8 mouse cellular contexts compared by ENCODE assay signal in the genomic region with DNA sequence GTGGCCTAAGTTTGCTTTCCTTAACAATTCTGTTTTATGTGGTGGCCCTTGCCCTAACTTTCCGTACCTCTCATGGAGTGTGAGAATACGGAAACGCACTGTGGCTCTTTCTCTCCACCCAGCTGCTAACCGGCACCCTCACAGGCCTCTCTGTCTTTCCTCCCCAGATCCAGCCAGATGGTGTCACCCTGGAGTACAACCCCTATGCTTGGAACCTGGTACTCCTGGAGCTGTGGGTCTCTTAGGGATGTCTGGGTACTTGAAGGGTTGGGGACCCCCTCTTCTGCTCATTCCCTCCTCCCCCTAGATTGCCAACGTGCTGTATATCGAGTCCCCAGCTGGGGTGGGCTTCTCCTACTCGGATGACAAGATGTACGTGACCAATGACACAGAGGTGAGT. TPM values are rescaled to one million over a fixed set of nuclear protein-coding genes. Genes with fewer than 3 reads are reported as not detected.
A peak's percentile ranks its signal among the peaks of the same experiment; 100 is the strongest.
DNase-seq lines count a peak whose midpoint lies in the region; ATAC-seq and TF ChIP-seq lines count a peak whose summit lies in the region.

No protein-coding gene starts in this region.

- H3K4me3 ChIP-seq in lung, adult 2 months (replicated peaks; ENCODE audit: extremely low read depth, low read depth, low read length), result peak overlapping the region; percentile 75
- peak overlapping the region; percentile 75 for H3K4me3 ChIP-seq in embryonic facial prominence, embryonic 14.5 days (ENCODE audit: low read depth, low read length)
- H3K4me3 ChIP-seq in intestine, postnatal 0 days (ENCODE audit: low read depth, low read length), result peak overlapping the region; percentile 57
- peak overlapping the region; percentile 99 for H3K4me3 ChIP-seq in macrophage (ENCODE audit: inconsistent target)

- H3K36me3 ChIP-seq in embryonic facial prominence, embryonic 14.5 days (ENCODE audit: control insufficient read depth, insufficient read depth, low read length), result peaks cover 15% of the 10 kb centered on the region
- H3K36me3 ChIP-seq in intestine, postnatal 0 days (ENCODE audit: control insufficient read depth, insufficient read depth), result peaks cover 34% of the 10 kb centered on the region
- H3K36me3 ChIP-seq in macrophage (ENCODE audit: inconsistent target), result peaks cover 35% of the 10 kb centered on the region

- H3K9ac ChIP-seq in embryonic facial prominence, embryonic 14.5 days (ENCODE audit: low read depth, low read length), result peak overlapping the region; percentile 75
- peak overlapping the region; percentile 61 for H3K9ac ChIP-seq in intestine, postnatal 0 days (ENCODE audit: low read depth, low read length)

- H3K4me2 ChIP-seq in embryonic facial prominence, embryonic 14.5 days (ENCODE audit: low read depth, low read length), result peak overlapping the region; percentile 86
- H3K4me2 ChIP-seq in intestine, postnatal 0 days (replicated peaks; ENCODE audit: low read depth), result peak overlapping the region; percentile 92

- no peaks in the 10 kb centered on the region for H3K27me3 ChIP-seq in embryonic facial prominence, embryonic 14.5 days (replicated peaks; ENCODE audit: control insufficient read depth, insufficient read depth, low read length)
- no peaks in the 10 kb centered on the region for H3K27me3 ChIP-seq in intestine, postnatal 0 days (replicated peaks; ENCODE audit: control insufficient read depth, insufficient read depth, low read length)

- no peak overlapping the region for H3K27ac ChIP-seq in embryonic facial prominence, embryonic 14.5 days (replicated peaks; ENCODE audit: low read depth, low read length)
- peak overlapping the region; percentile 83 for H3K27ac ChIP-seq in intestine, postnatal 0 days (ENCODE audit: low read depth, low read length)
- H3K27ac ChIP-seq in macrophage, result peak overlapping the region; percentile 97

- 0 out of 2 replicates have a peak, but pooled peaks have one; percentile 5 for TF ChIP-seq POLR2A in lung, adult 2 months (IDR thresholded peaks at IDR 0.05; ENCODE audit: borderline replicate concordance, extremely low read depth, low read depth, low read length)

- peaks cover 55% of the 10 kb centered on the region for H3K79me2 ChIP-seq in macrophage (ENCODE audit: inconsistent target)

- DNase-seq in lung, adult 2 months, result no peak
- DNase-seq in lung, postnatal 14 days, result no peak
- DNase-seq in embryonic facial prominence, embryonic 14.5 days (ENCODE audit: low spot score), result peak; percentile 12
- peak; percentile 49 for DNase-seq in thymus, postnatal 25 days
- no peak for DNase-seq in layer of hippocampus, postnatal 25 days (ENCODE audit: extremely low spot score in 1 of 2, low spot score in 1 of 2)
- no peak for DNase-seq in retina, embryonic 14.5 days (ENCODE audit: low spot score)

- 25% methylated on average over 8 of the region's 8 CpGs for WGBS in lung, adult 2 months
- 42% methylated on average over 8 of the region's 8 CpGs for WGBS in embryonic facial prominence, embryonic 14.5 days
- 39% methylated on average over 8 of the region's 8 CpGs for WGBS in intestine, postnatal 0 days
- WGBS in macrophage (ENCODE audit: missing documents), result 46% methylated on average over 8 of the region's 8 CpGs

- H3K9me3 ChIP-seq in embryonic facial prominence, embryonic 14.5 days (ENCODE audit: control insufficient read depth, low read length), result no peaks in the 10 kb centered on the region
- no peaks in the 10 kb centered on the region for H3K9me3 ChIP-seq in intestine, postnatal 0 days (ENCODE audit: control insufficient read depth)

- TF ChIP-seq CTCF in lung, adult 2 months (IDR thresholded peaks at IDR 0.05; ENCODE audit: insufficient read depth, low read length), result no peak
- peak; percentile 49 for TF ChIP-seq CTCF in intestine, postnatal 0 days (IDR thresholded peaks at IDR 0.05; ENCODE audit: low read depth)

- H3K4me1 ChIP-seq in lung, adult 2 months (ENCODE audit: control insufficient read depth, insufficient read depth, low read length), result peaks cover 9% of the 10 kb centered on the region
- H3K4me1 ChIP-seq in embryonic facial prominence, embryonic 14.5 days (ENCODE audit: control insufficient read depth, insufficient read depth, low read length), result 0 out of 2 replicates have a peak, but pooled peaks cover 4% of the 10 kb centered on the region
- H3K4me1 ChIP-seq in intestine, postnatal 0 days (replicated peaks; ENCODE audit: control insufficient read depth, insufficient read depth, low read length), result 0 out of 2 replicates have a peak, but pooled peaks cover 3% of the 10 kb centered on the region

- no peak for ATAC-seq in embryonic facial prominence, embryonic 14.5 days (ENCODE audit: low read depth)
- no peak for ATAC-seq in intestine, postnatal 0 days

RNA-seq across cellular contexts. Expression of gene Neurl2, which starts 1.3 kb away (rescaled TPM):
- polyA plus RNA-seq in lung, adult 2 months (2012; rRNA removed), result 14.8 and 17.9 TPM in 2 replicates
- polyA plus RNA-seq in embryonic facial prominence, embryonic 14.5 days (2014; fragmentation: Nextera tagmentation; extraction: Ambion mirVana), result 8.3 and 9.1 TPM in 2 replicates
- 4.6 and 5.7 TPM in 2 replicates for polyA plus RNA-seq in intestine, postnatal 0 days (2015; fragmentation: Nextera tagmentation; extraction: Ambion mirVana)
- 100 to 1,000 TPM in 1 of 26 experiments, 10 to 100 TPM in 25; 16.9 to 102 (median 59.3) TPM for total RNA-seq in macrophage (2018; cell fraction: chromatin; rRNA removed)
- total RNA-seq in macrophage (2018; cell fraction: cytosol; rRNA removed), result 10 to 100 TPM in 11 of 26 experiments, 1 to 10 TPM in 15; 4.2 to 22.3 (median 8.9) TPM
- total RNA-seq in macrophage (2018; cell fraction: nucleus; rRNA removed), result 10 to 100 TPM; 11.4 to 90.2 (median 33.1) TPM
- 3.9 to 17.8 TPM (median 7.7 TPM) in 3 replicates for polyA plus RNA-seq in macrophage (2018)
- 1 to 10 TPM; 3.4 to 4.6 TPM for total RNA-seq in layer of hippocampus, postnatal 25 days (2021)

RNA-seq across cellular contexts. Expression of gene Ctsa, which starts 1.9 kb away (rescaled TPM):
- polyA plus RNA-seq in lung, adult 2 months (2012; rRNA removed), result 289 and 294 TPM in 2 replicates
- polyA plus RNA-seq in embryonic facial prominence, embryonic 14.5 days (2014; fragmentation: Nextera tagmentation; extraction: Ambion mirVana), result 140 and 154 TPM in 2 replicates
- 1,079 and 1,142 TPM in 2 replicates for polyA plus RNA-seq in intestine, postnatal 0 days (2015; fragmentation: Nextera tagmentation; extraction: Ambion mirVana)
- 1,000 to 10,000 TPM in 5 of 26 experiments, 100 to 1,000 TPM in 21; 231 to 1,612 (median 642) TPM for total RNA-seq in macrophage (2018; cell fraction: chromatin; rRNA removed)
- total RNA-seq in macrophage (2018; cell fraction: cytosol; rRNA removed), result 1,000 to 10,000 TPM in 19 of 26 experiments, 100 to 1,000 TPM in 7; 818 to 1,776 (median 1,127) TPM
- 1,000 to 10,000 TPM in 20 of 26 experiments, 100 to 1,000 TPM in 6; 377 to 1,961 (median 1,176) TPM for total RNA-seq in macrophage (2018; cell fraction: nucleus; rRNA removed)
- 1,416 to 1,739 TPM (median 1,652 TPM) in 3 replicates for polyA plus RNA-seq in macrophage (2018)
- 100 to 1,000 TPM in 1 of 2 experiments, 10 to 100 TPM in 1; 93.3 to 106 TPM for total RNA-seq in layer of hippocampus, postnatal 25 days (2021)

RNA-seq across cellular contexts. Expression of gene Spata25, which starts 6.2 kb away (rescaled TPM):
- polyA plus RNA-seq in lung, adult 2 months (2012; rRNA removed), result 0.54 and 1.1 TPM in 2 replicates
- polyA plus RNA-seq in embryonic facial prominence, embryonic 14.5 days (2014; fragmentation: Nextera tagmentation; extraction: Ambion mirVana), result not detected in 2 replicates
- polyA plus RNA-seq in intestine, postnatal 0 days (2015; fragmentation: Nextera tagmentation; extraction: Ambion mirVana), result not detected in 2 replicates
- 100 to 1,000 TPM in 3 of 26 experiments, 10 to 100 TPM in 23; 11.3 to 125 (median 43.8) TPM for total RNA-seq in macrophage (2018; cell fraction: chromatin; rRNA removed)
- total RNA-seq in macrophage (2018; cell fraction: cytosol; rRNA removed), result 1 to 10 TPM in 4 of 26 experiments, under 1 TPM in 17, not detected in 5; 0.17 to 2.9 (median 0.62) TPM
- 10 to 100 TPM in 14 of 26 experiments, 1 to 10 TPM in 12; 2.0 to 75.9 (median 11.1) TPM for total RNA-seq in macrophage (2018; cell fraction: nucleus; rRNA removed)
- 0.80 TPM in 1 of 3 replicates, not detected in the others for polyA plus RNA-seq in macrophage (2018)
- total RNA-seq in layer of hippocampus, postnatal 25 days (2021), result not detected

RNA-seq across cellular contexts. Expression of gene Zswim1, which starts 12.0 kb away (rescaled TPM):
- polyA plus RNA-seq in lung, adult 2 months (2012; rRNA removed), result 9.8 and 10.3 TPM in 2 replicates
- 15.1 and 15.7 TPM in 2 replicates for polyA plus RNA-seq in embryonic facial prominence, embryonic 14.5 days (2014; fragmentation: Nextera tagmentation; extraction: Ambion mirVana)
- polyA plus RNA-seq in intestine, postnatal 0 days (2015; fragmentation: Nextera tagmentation; extraction: Ambion mirVana), result 7.0 and 7.6 TPM in 2 replicates
- 1 to 10 TPM in 12 of 26 experiments, under 1 TPM in 12, not detected in 2; 0.36 to 3.9 (median 1.0) TPM for total RNA-seq in macrophage (2018; cell fraction: chromatin; rRNA removed)
- total RNA-seq in macrophage (2018; cell fraction: cytosol; rRNA removed), result 1 to 10 TPM; 1.9 to 7.7 (median 5.5) TPM
- 1 to 10 TPM in 22 of 26 experiments, under 1 TPM in 4; 0.60 to 5.6 (median 1.8) TPM for total RNA-seq in macrophage (2018; cell fraction: nucleus; rRNA removed)
- 4.8 to 5.4 TPM (median 5.2 TPM) in 3 replicates for polyA plus RNA-seq in macrophage (2018)
- total RNA-seq in layer of hippocampus, postnatal 25 days (2021), result 10 to 100 TPM; 22.7 to 22.9 TPM

RNA-seq across cellular contexts. Expression of gene Pltp, which starts 23.0 kb away (rescaled TPM):
- 873 and 1,096 TPM in 2 replicates for polyA plus RNA-seq in lung, adult 2 months (2012; rRNA removed)
- 50.1 and 55.1 TPM in 2 replicates for polyA plus RNA-seq in embryonic facial prominence, embryonic 14.5 days (2014; fragmentation: Nextera tagmentation; extraction: Ambion mirVana)
- 14.5 and 16.2 TPM in 2 replicates for polyA plus RNA-seq in intestine, postnatal 0 days (2015; fragmentation: Nextera tagmentation; extraction: Ambion mirVana)
- 100 to 1,000 TPM; 103 to 546 (median 287) TPM for total RNA-seq in macrophage (2018; cell fraction: chromatin; rRNA removed)
- 1,000 to 10,000 TPM in 3 of 26 experiments, 100 to 1,000 TPM in 23; 293 to 1,067 (median 626) TPM for total RNA-seq in macrophage (2018; cell fraction: cytosol; rRNA removed)
- 1,000 to 10,000 TPM in 1 of 26 experiments, 100 to 1,000 TPM in 25; 381 to 1,006 (median 769) TPM for total RNA-seq in macrophage (2018; cell fraction: nucleus; rRNA removed)
- 538 to 865 TPM (median 584 TPM) in 3 replicates for polyA plus RNA-seq in macrophage (2018)
- total RNA-seq in layer of hippocampus, postnatal 25 days (2021), result 10 to 100 TPM; 68.8 to 73.7 TPM

Comparison
In these comparisons a context has a peak if more than half of its experiments do, and no peak if none do; other contexts are left out.
1. DNase-seq: peak in embryonic facial prominence, embryonic 14.5 days (single experiment) and thymus, postnatal 25 days (single experiment); none in lung, adult 2 months (single experiment), lung, postnatal 14 days (single experiment), layer of hippocampus, postnatal 25 days (0 of 2) and retina, embryonic 14.5 days (single experiment).
2. Peak in every context shown above with its lines, with median percentiles within 50 percentile points of each other: H3K4me3 ChIP-seq.